Mouse (Mus musculus): ENCODE measurements around the gene Ell2.

- TF ChIP-seq CTCF (IDR thresholded peaks at IDR 0.05; ENCODE audit: extremely low read depth, insufficient read depth, insufficient read length, insufficient replicate concordance) (no peak), POLR2A (IDR thresholded peaks at IDR 0.05; ENCODE audit: low read depth, low read length) (no peak)
These were observed 81.6 kb downstream of the Ell2 start for GRCm38 (mm10) chr13:75788178-75788577.
